Mouse (Mus musculus) liver, embryonic 14.5 days (tissue): ENCODE measurements at regions not wholly inside any gene's neighbourhood (a gene's known extent, or its start where the extent isn't known, plus 50 kb on each side); places are given as distances from the start of the nearest gene placed in this dataset.

Experiments
- ATAC-seq: fragments of 200-750 bp; cut with Nextera tagmentation; 2 replicates; pipeline ENCODE4 v1.8.0; 2017; ENCODE audit warnings: moderate number of reproducible peaks, mild to moderate bottlenecking, moderate library complexity; ENCODE audit not compliant: insufficient read depth
- DNase-seq, 3 experiments: peaks; one replicate each; pipeline ENCODE4 v3.0.0-alpha.2; 2012 to 2013; ENCODE audit warnings: low read depth in 3 of 3, low spot score in 3 of 3
- H3K27ac ChIP-seq: fragments of 300-500 bp; sonication (generic); 2 replicates; pipeline ENCODE4 v1.5.1; 2014; ENCODE audit warnings: moderate library complexity, mild to moderate bottlenecking, control low read depth, inconsistent platforms
- H3K27me3 ChIP-seq: fragments of 300-500 bp; sonication (generic); 2 replicates; pipeline ENCODE4 v1.6.1; 2014; ENCODE audit warnings: mild to moderate bottlenecking, low read length, moderate library complexity; ENCODE audit not compliant: control insufficient read depth, insufficient read depth
- H3K36me3 ChIP-seq: fragments of 300-500 bp; sonication (generic); replicated peaks from 2 replicates; pipeline ENCODE4 v1.6.1; 2014; ENCODE audit warnings: low read depth; ENCODE audit not compliant: control insufficient read depth, insufficient read depth
- H3K4me1 ChIP-seq, 2 experiments: fragments of 200-500 bp in 1 of 2; fragments of 300-500 bp in 1 of 2; sonication (generic) in 1 of 2; replicated peaks; 2 replicates each; pipeline ENCODE4 v1.6.1; 2012 to 2014; ENCODE audit warnings: antibody characterized with exemption in 1 of 2, inconsistent platforms in 1 of 2, low read length in 1 of 2; ENCODE audit not compliant: control insufficient read depth in 2 of 2, insufficient read depth in 2 of 2
- H3K4me2 ChIP-seq: fragments of 300-500 bp; sonication (generic); 2 replicates; pipeline ENCODE4 v1.6.1; 2014; ENCODE audit warnings: low read depth, mild to moderate bottlenecking, control low read depth, moderate library complexity
- H3K4me3 ChIP-seq, 2 experiments: fragments of 200-500 bp in 1 of 2; fragments of 300-500 bp in 1 of 2; sonication (generic) in 1 of 2; 2 replicates each; pipeline ENCODE4 v1.5.1; 2012 to 2014; ENCODE audit warnings: low read depth in 2 of 2, low read length in 2 of 2, mild to moderate bottlenecking in 2 of 2, control low read depth in 1 of 2, inconsistent platforms in 1 of 2, moderate library complexity in 1 of 2; ENCODE audit not compliant: insufficient read depth in 1 of 2
- H3K9ac ChIP-seq: fragments of 300-500 bp; sonication (generic); replicated peaks from 2 replicates; pipeline ENCODE4 v1.6.1; 2014; ENCODE audit warnings: mild to moderate bottlenecking, control low read depth, moderate library complexity
- H3K9me3 ChIP-seq: fragments of 300-500 bp; sonication (generic); 2 replicates; pipeline ENCODE4 v1.6.1; 2016; ENCODE audit warnings: low read length, mixed read lengths; ENCODE audit not compliant: control insufficient read depth
- CTCF ChIP-seq: IDR thresholded peaks from 2 replicates; pipeline ENCODE4 v1.5.1; 2016; ENCODE audit warnings: antibody characterized with exemption, low read depth, control low read depth
- EP300 ChIP-seq: IDR thresholded peaks from 2 replicates; pipeline ENCODE4 v1.6.1; 2016; ENCODE audit warnings: antibody characterized with exemption, low read depth
- WGBS: fragments of 180-500 bp; shearing (Covaris S2); extraction: QIAGEN DNeasy Blood & Tissue Kit; methylation state at CpG from one replicate; pipeline ENCODE4 v1.1.7; 2014; ENCODE audit not compliant: insufficient replicate concordance; 5-methylcytosine and 5-hydroxymethylcytosine counted together

DNA sequence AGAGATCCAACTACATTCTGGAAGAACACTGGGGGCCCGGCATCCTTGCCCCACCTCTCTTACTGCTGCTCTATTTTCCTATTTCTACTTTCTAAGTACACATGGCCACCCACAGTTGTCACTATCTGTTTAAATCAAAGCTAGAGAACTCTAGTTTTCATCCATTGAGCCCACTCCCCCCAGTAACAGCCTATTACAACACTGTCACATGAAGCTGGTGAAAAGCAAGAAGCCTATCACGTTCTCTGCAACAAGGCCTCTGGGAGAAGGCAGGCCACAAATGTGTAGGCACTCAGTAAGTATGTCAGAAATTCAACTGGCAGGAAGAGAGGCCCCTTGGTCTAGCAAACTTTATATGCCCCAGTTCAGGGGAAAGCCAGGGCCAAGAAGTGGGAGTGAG is 222.0 kb upstream of the Smim15 start:
- no peak overlapping the region for H3K4me2 ChIP-seq
- no peak overlapping the region for H3K27ac ChIP-seq
- H3K4me3 ChIP-seq, result no peak overlapping the region
- no peaks in the 10 kb centered on the region for H3K27me3 ChIP-seq
- 71% methylated on average over 2 of the region's 2 CpGs for WGBS
- H3K4me1 ChIP-seq, result peaks cover 0 to 3% of the 10 kb centered on the region in 2 experiments; a peak in 1 of 4 replicates
- H3K9me3 ChIP-seq, result no peaks in the 10 kb centered on the region
- no peaks in the 10 kb centered on the region for H3K36me3 ChIP-seq
- DNase-seq, result no peak
- TF ChIP-seq CTCF (no peak), EP300 (no peak)
- ATAC-seq, result no peak
- no peak overlapping the region for H3K9ac ChIP-seq

DNA sequence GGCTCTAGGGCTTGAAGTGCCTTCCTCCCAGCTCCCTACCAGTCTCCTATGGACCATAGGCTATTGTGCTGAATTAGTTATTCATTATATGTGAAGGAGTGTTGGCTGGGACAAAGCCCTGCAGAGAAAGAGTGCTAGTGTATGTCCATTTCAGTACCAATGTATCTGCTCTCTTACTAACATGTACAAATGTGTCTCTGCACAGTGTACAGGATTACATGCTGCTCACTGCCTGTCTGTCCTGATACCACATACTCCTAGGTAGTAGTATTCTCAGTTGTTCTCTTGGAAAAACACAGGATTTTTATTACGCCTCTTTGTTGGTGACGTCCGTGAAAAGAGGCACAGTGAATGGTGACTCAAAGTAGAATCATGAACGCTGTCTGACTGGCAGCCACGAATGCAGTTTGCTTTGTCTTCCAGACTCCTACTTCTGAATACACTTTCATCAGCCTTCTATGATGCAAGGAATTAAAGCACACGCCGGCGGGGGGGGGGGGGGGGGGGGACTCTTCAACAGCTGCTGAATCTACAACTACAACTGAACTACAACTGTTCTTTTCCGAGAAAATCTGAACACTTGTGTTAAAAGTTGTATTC is 230.6 kb upstream of the Smim15 start:
- no peak overlapping the region for H3K4me2 ChIP-seq
- no peak overlapping the region for H3K27ac ChIP-seq
- DNase-seq, result no peak
- ATAC-seq, result no peak
- no peaks in the 10 kb centered on the region for H3K9me3 ChIP-seq
- 68% methylated on average over 9 of the region's 9 CpGs for WGBS
- no peaks in the 10 kb centered on the region for H3K27me3 ChIP-seq
- H3K4me3 ChIP-seq, result no peak overlapping the region
- H3K4me1 ChIP-seq, result peaks cover 0 to 2% of the 10 kb centered on the region in 2 experiments; a peak in 1 of 4 replicates
- no peak overlapping the region for H3K9ac ChIP-seq
- no peak for TF ChIP-seq EP300
- H3K36me3 ChIP-seq, result no peaks in the 10 kb centered on the region

DNA sequence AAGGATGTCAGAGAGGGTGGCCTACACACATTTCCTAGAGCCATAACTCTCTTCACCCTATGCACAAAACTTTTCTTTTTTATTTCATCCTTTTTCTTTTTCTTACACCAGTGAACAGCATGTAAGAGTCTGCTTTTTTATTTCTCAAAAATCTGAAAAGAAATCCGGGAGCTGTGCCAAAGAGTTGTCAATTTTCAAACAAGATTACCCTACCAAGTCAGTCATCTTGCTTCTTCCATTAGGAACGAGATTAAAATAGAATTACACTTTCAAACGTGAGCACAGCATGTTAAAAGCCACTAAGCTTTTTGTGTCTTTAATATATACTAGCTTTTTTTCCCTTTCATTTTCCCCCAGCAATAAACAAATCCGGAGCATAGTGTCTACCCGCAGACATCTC is 232.2 kb upstream of the Smim15 start:
- DNase-seq, result no peak

DNA sequence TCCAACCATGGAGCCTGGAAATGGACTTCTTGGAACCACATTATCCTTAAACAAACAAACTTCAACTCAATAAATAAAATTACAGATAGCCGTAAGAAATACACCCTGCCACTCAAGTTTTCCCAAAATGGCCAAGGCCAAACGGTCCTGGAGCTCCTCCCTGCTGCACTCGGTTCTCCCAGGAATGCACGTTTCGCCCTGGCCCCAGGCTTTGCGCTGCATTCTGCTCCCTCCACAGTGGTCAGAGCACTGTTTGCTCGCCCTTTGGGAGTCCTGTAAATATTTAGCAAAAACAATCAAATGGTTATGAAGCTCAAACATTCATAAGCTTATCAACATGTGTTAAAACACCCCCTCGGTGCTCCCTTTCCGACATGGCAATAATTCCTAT is 233.4 kb upstream of the Smim15 start:
- no peak overlapping the region for H3K4me3 ChIP-seq
- ATAC-seq, result no peak
- TF ChIP-seq EP300, result no peak

More for the DNA sequence above, 232.2 kb upstream of the Smim15 start:
- Histone ChIP-seq H3K9ac (no peak overlapping the region), H3K27me3 (no peaks in the 10 kb centered on the region), H3K4me1 (peaks cover 0 to 2% of the 10 kb centered on the region in 2 experiments; a peak in 1 of 4 replicates), H3K4me3 (no peak overlapping the region), H3K36me3 (no peaks in the 10 kb centered on the region), H3K9me3 (no peaks in the 10 kb centered on the region), H3K27ac (no peak overlapping the region), H3K4me2 (no peak overlapping the region)
- TF ChIP-seq CTCF (no peak), EP300 (no peak)
- WGBS, result 48% methylated on average over 5 of the region's 5 CpGs
- no peak for ATAC-seq

DNA sequence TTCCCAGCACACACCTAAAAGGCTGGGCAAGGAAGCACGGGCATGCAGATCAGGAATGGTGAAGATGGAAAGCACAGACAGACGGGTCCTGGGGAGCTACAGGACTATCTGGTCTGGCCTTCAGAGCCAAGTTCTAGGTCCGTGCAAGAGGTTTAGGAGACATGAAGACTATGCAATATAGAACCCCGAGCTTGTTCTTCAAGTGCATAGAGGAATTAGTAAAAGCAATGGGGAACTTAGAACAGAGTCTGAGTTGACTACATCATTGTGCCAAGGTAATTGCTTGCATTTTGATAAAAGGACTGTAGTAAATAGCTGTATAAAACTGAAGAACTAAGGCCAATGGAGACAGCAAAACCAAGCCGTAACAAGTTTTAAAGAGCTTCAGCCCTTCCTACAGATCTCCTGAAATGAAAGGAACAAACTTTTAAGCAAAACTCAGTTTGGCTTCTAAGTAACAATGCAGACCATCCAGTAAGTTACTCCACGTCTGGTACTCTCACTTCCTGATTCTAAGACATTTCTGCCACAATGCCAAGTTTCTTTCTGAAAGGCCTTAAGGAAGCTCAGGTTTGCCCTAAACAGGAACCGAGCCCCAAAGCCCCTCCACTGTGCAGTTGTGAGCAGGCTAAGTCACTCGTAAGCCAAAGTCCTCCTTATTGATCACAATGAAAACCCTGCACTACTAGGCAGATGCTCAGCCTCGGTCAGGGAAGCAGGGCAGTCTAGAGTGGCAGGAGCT is 234.0 kb upstream of the Smim15 start:
- no peaks in the 10 kb centered on the region for H3K27me3 ChIP-seq
- no peak overlapping the region for H3K4me3 ChIP-seq
- WGBS, result 43% methylated on average over 9 of the region's 9 CpGs
- ATAC-seq, result no peak
- H3K9ac ChIP-seq, result no peak overlapping the region
- H3K9me3 ChIP-seq, result no peaks in the 10 kb centered on the region
- H3K36me3 ChIP-seq, result no peaks in the 10 kb centered on the region
- TF ChIP-seq CTCF (no peak), EP300 (no peak)
- H3K4me1 ChIP-seq, result peaks cover 0 to 2% of the 10 kb centered on the region in 2 experiments; a peak in 1 of 4 replicates
- no peak overlapping the region for H3K4me2 ChIP-seq
- H3K27ac ChIP-seq, result no peak overlapping the region
- DNase-seq, result peak in 1 of 3 experiments; percentile 7

More for the DNA sequence above, 233.4 kb upstream of the Smim15 start:
- Histone ChIP-seq H3K27ac (no peak overlapping the region), H3K4me2 (no peak overlapping the region), H3K36me3 (no peaks in the 10 kb centered on the region), H3K9me3 (no peaks in the 10 kb centered on the region), H3K27me3 (no peaks in the 10 kb centered on the region), H3K4me1 (peaks cover 0 to 2% of the 10 kb centered on the region in 2 experiments; a peak in 1 of 4 replicates), H3K9ac (no peak overlapping the region)
- WGBS, result 64% methylated on average over 9 of the region's 9 CpGs
- no peak for DNase-seq
